Mouse (Mus musculus) stomach, embryonic 15.5 days (tissue): ENCODE measurements at regions not wholly inside any gene's neighbourhood (a gene's known extent, or its start where the extent isn't known, plus 50 kb on each side); places are given as distances from the start of the nearest gene placed in this dataset.

Experiments used
- ATAC-seq: fragments of 200-750 bp; cut with Nextera tagmentation; 2 replicates; pipeline ENCODE4 v1.8.0; 2017; ENCODE audit warnings: low read depth, moderate number of reproducible peaks, moderate TSS enrichment; ENCODE audit not compliant: insufficient read depth, low FRiP score
- H3K27ac ChIP-seq: fragments of 300-500 bp; sonication (generic); 2 replicates; pipeline ENCODE4 v1.5.1; 2015; ENCODE audit warnings: mild to moderate bottlenecking, inconsistent platforms
- H3K27me3 ChIP-seq: fragments of 300-500 bp; sonication (generic); replicated peaks from 2 replicates; pipeline ENCODE4 v1.6.1; 2015; ENCODE audit warnings: inconsistent platforms
- H3K36me3 ChIP-seq: fragments of 300-500 bp; sonication (generic); 2 replicates; pipeline ENCODE4 v1.6.1; 2015; ENCODE audit warnings: inconsistent platforms
- H3K4me1 ChIP-seq: fragments of 300-500 bp; sonication (generic); 2 replicates; pipeline ENCODE4 v1.6.1; 2015; ENCODE audit warnings: inconsistent platforms
- H3K4me2 ChIP-seq: fragments of 300-500 bp; sonication (generic); 2 replicates; pipeline ENCODE4 v1.6.1; 2015; ENCODE audit warnings: mild to moderate bottlenecking, inconsistent platforms
- H3K4me3 ChIP-seq: fragments of 300-500 bp; sonication (generic); replicated peaks from 2 replicates; pipeline ENCODE4 v1.5.1; 2015; ENCODE audit warnings: inconsistent platforms
- H3K9ac ChIP-seq: fragments of 300-500 bp; sonication (generic); 2 replicates; pipeline ENCODE4 v1.6.1; 2015; ENCODE audit warnings: inconsistent platforms
- H3K9me3 ChIP-seq: fragments of 300-500 bp; sonication (generic); 2 replicates; pipeline ENCODE4 v1.6.1; 2016; ENCODE audit warnings: inconsistent platforms
- WGBS: fragments of 180-500 bp; shearing (Covaris S2); methylation state at CpG from one replicate; pipeline ENCODE4 v1.1.7; 2015; 5-methylcytosine and 5-hydroxymethylcytosine counted together

- Histone ChIP-seq H3K4me1 (no peaks in the 10 kb centered on the region), H3K27ac (no peak overlapping the region), H3K36me3 (no peaks in the 10 kb centered on the region), H3K27me3 (no peaks in the 10 kb centered on the region), H3K9ac (no peak overlapping the region), H3K4me2 (no peak overlapping the region), H3K9me3 (no peaks in the 10 kb centered on the region), H3K4me3 (no peak overlapping the region)
- WGBS = 79% methylated on average over 15 of the region's 15 CpGs
- no peak for ATAC-seq
Observed at GRCm38 (mm10) chr5:75720091-75720940, 145.6 kb downstream of the Kit start.

- H3K4me2 ChIP-seq = no peak overlapping the region
- H3K4me1 ChIP-seq = no peaks in the 10 kb centered on the region
- no peak overlapping the region for H3K9ac ChIP-seq
- H3K36me3 ChIP-seq = no peaks in the 10 kb centered on the region
- H3K27ac ChIP-seq = peak overlapping the region; percentile 53; the same call in 1 of the 2 replicates
- peak; percentile 56; the same call in 1 of the 2 replicates for ATAC-seq
- H3K4me3 ChIP-seq = no peak overlapping the region
- no peaks in the 10 kb centered on the region for H3K27me3 ChIP-seq
- WGBS = 45% methylated on average over 12 of the region's 12 CpGs
- H3K9me3 ChIP-seq = no peaks in the 10 kb centered on the region
Observed at GRCm38 (mm10) chr5:75718511-75719225, 144.0 kb downstream of the Kit start.
